In genomic region chr2:27120241-27120641, GRCm38 (mm10) we compare ENCODE assay signal across 11 mouse cellular contexts. TPM values are rescaled to one million over a fixed set of nuclear protein-coding genes. Genes with fewer than 3 reads are reported as not detected.
DNase-seq lines count a peak whose midpoint lies in the region; ATAC-seq and TF ChIP-seq lines count a peak whose summit lies in the region.
"Had no signal": no experiment of that assay in that cellular context is flagged by ENCODE, and none has a peak within 500 bp of the region (broad histone marks: within the 10 kb centered on the region; RNA-seq: fewer than 3 reads in every experiment).

No protein-coding gene starts in this region.

- WGBS in hindbrain, postnatal 0 days, result 44% methylated on average over 8 of the region's 8 CpGs
- WGBS in hindbrain, embryonic 11.5 days, result 89% methylated on average over 8 of the region's 8 CpGs
- WGBS in heart, adult 2 months, result 29% methylated on average over 8 of the region's 8 CpGs
- WGBS in lung, embryonic 16.5 days, result 40% methylated on average over 8 of the region's 8 CpGs
- 68% methylated on average over 8 of the region's 8 CpGs for WGBS in intestine, postnatal 0 days

- TF ChIP-seq EP300 in heart, adult 2 months (IDR thresholded peaks at IDR 0.05; ENCODE audit: insufficient read depth, low read depth, low read length), result peak; percentile 79; the same call in 1 of the 2 replicates

- H3K79me2 ChIP-seq in heart, adult 2 months (replicated peaks; ENCODE audit: control insufficient read depth, insufficient read depth, low read length), result no peaks in the 10 kb centered on the region

- no peaks in the 10 kb centered on the region for H3K9me3 ChIP-seq in hindbrain, postnatal 0 days (ENCODE audit: low read length)
- H3K9me3 ChIP-seq in hindbrain, embryonic 11.5 days (ENCODE audit: control insufficient read depth, low read length), result no peaks in the 10 kb centered on the region
- H3K9me3 ChIP-seq in lung, embryonic 16.5 days (ENCODE audit: control insufficient read depth, low read length), result no peaks in the 10 kb centered on the region
- H3K9me3 ChIP-seq in intestine, postnatal 0 days (ENCODE audit: control insufficient read depth), result no peaks in the 10 kb centered on the region
- H3K9me3 ChIP-seq: embryonic facial prominence, embryonic 12.5 days; liver, embryonic 13.5 days had no signal

- H3K4me3 ChIP-seq in hindbrain, postnatal 0 days (ENCODE audit: low read length), result no peak overlapping the region
- H3K4me3 ChIP-seq in hindbrain, embryonic 11.5 days (ENCODE audit: low read depth, low read length), result no peak overlapping the region
- H3K4me3 ChIP-seq in heart, adult 2 months, result no peak overlapping the region
- H3K4me3 ChIP-seq in lung, embryonic 16.5 days (ENCODE audit: low read length), result no peak overlapping the region
- no peak overlapping the region for H3K4me3 ChIP-seq in intestine, postnatal 0 days (ENCODE audit: low read depth, low read length)
- H3K4me3 ChIP-seq: embryonic facial prominence, embryonic 12.5 days; liver, embryonic 13.5 days had no signal

- no peak for TF ChIP-seq POLR2A in heart, adult 2 months (IDR thresholded peaks at IDR 0.05; ENCODE audit: insufficient read depth, low read depth, low read length)

- H3K4me1 ChIP-seq in hindbrain, postnatal 0 days (ENCODE audit: insufficient read depth, low read length), result peaks cover 21% of the 10 kb centered on the region
- H3K4me1 ChIP-seq in hindbrain, embryonic 11.5 days (replicated peaks; ENCODE audit: control insufficient read depth, insufficient read depth, low read length), result peaks cover 10% of the 10 kb centered on the region
- peaks cover 7% of the 10 kb centered on the region for H3K4me1 ChIP-seq in heart, adult 2 months (ENCODE audit: control insufficient read depth, insufficient read depth, low read length)
- H3K4me1 ChIP-seq in lung, embryonic 16.5 days (replicated peaks; ENCODE audit: control insufficient read depth, insufficient read depth, low read length), result peaks cover 21% of the 10 kb centered on the region
- H3K4me1 ChIP-seq in intestine, postnatal 0 days (replicated peaks; ENCODE audit: control insufficient read depth, insufficient read depth, low read length), result no peaks in the 10 kb centered on the region
- H3K4me1 ChIP-seq: liver, embryonic 13.5 days had no signal

- H3K4me2 ChIP-seq in hindbrain, postnatal 0 days (ENCODE audit: low read depth, low read length), result no peak overlapping the region
- H3K4me2 ChIP-seq in hindbrain, embryonic 11.5 days (replicated peaks; ENCODE audit: low read depth, low read length), result no peak overlapping the region
- H3K4me2 ChIP-seq in lung, embryonic 16.5 days (ENCODE audit: low read depth, low read length), result no peak overlapping the region
- H3K4me2 ChIP-seq in intestine, postnatal 0 days (replicated peaks; ENCODE audit: low read depth), result no peak overlapping the region
- H3K4me2 ChIP-seq: embryonic facial prominence, embryonic 12.5 days; liver, embryonic 13.5 days had no signal

- H3K27ac ChIP-seq in hindbrain, postnatal 0 days, result no peak overlapping the region
- no peak overlapping the region for H3K27ac ChIP-seq in hindbrain, embryonic 11.5 days (ENCODE audit: low read depth, low read length)
- peak overlapping the region; percentile 22; the same call in 1 of the 2 replicates for H3K27ac ChIP-seq in heart, adult 2 months
- H3K27ac ChIP-seq in lung, embryonic 16.5 days (ENCODE audit: low read length), result peak overlapping the region; percentile 68
- no peak overlapping the region for H3K27ac ChIP-seq in intestine, postnatal 0 days (ENCODE audit: low read depth, low read length)
- H3K27ac ChIP-seq: embryonic facial prominence, embryonic 12.5 days; liver, embryonic 13.5 days had no signal

- no peak overlapping the region for H3K9ac ChIP-seq in hindbrain, postnatal 0 days (replicated peaks; ENCODE audit: low read length)
- no peak overlapping the region for H3K9ac ChIP-seq in hindbrain, embryonic 11.5 days (ENCODE audit: low read depth, low read length)
- H3K9ac ChIP-seq in heart, adult 2 months (ENCODE audit: low read depth, low read length), result no peak overlapping the region
- H3K9ac ChIP-seq in lung, embryonic 16.5 days (ENCODE audit: low read length), result no peak overlapping the region
- H3K9ac ChIP-seq in intestine, postnatal 0 days (ENCODE audit: low read depth, low read length), result no peak overlapping the region
- H3K9ac ChIP-seq: embryonic facial prominence, embryonic 12.5 days; liver, embryonic 13.5 days had no signal

- H3K36me3 ChIP-seq in hindbrain, postnatal 0 days (ENCODE audit: insufficient read depth, low read length), result no peaks in the 10 kb centered on the region
- H3K36me3 ChIP-seq in hindbrain, embryonic 11.5 days (ENCODE audit: control insufficient read depth, insufficient read depth, low read length), result no peaks in the 10 kb centered on the region
- no peaks in the 10 kb centered on the region for H3K36me3 ChIP-seq in heart, adult 2 months (ENCODE audit: control insufficient read depth, insufficient read depth, low read length)
- H3K36me3 ChIP-seq in lung, embryonic 16.5 days (ENCODE audit: control insufficient read depth, insufficient read depth, low read length), result no peaks in the 10 kb centered on the region
- H3K36me3 ChIP-seq in intestine, postnatal 0 days (ENCODE audit: control insufficient read depth, insufficient read depth), result no peaks in the 10 kb centered on the region
- H3K36me3 ChIP-seq: embryonic facial prominence, embryonic 12.5 days; liver, embryonic 13.5 days had no signal

- no peaks in the 10 kb centered on the region for H3K27me3 ChIP-seq in hindbrain, postnatal 0 days (ENCODE audit: insufficient read depth, low read length)
- no peaks in the 10 kb centered on the region for H3K27me3 ChIP-seq in hindbrain, embryonic 11.5 days (ENCODE audit: control insufficient read depth, insufficient read depth, low read length)
- H3K27me3 ChIP-seq in heart, adult 2 months (ENCODE audit: control insufficient read depth, insufficient read depth, low read length), result no peaks in the 10 kb centered on the region
- H3K27me3 ChIP-seq in lung, embryonic 16.5 days (ENCODE audit: control insufficient read depth, insufficient read depth, low read depth, low read length), result no peaks in the 10 kb centered on the region
- no peaks in the 10 kb centered on the region for H3K27me3 ChIP-seq in intestine, postnatal 0 days (replicated peaks; ENCODE audit: control insufficient read depth, insufficient read depth, low read length)
- H3K27me3 ChIP-seq: embryonic facial prominence, embryonic 12.5 days; liver, embryonic 13.5 days had no signal

- intact Hi-C loops in heart, adult 2 months (cut with DNase I), result no loop called here

- TF ChIP-seq CTCF in hindbrain, postnatal 0 days (IDR thresholded peaks at IDR 0.05; ENCODE audit: low read depth), result no peak
- no peak for TF ChIP-seq CTCF in heart, adult 2 months (IDR thresholded peaks at IDR 0.05)
- TF ChIP-seq CTCF in intestine, postnatal 0 days (IDR thresholded peaks at IDR 0.05; ENCODE audit: low read depth), result no peak

- peak; percentile 66 for DNase-seq in hindbrain, postnatal 0 days (ENCODE audit: low spot score)
- DNase-seq in hindbrain, embryonic 11.5 days (ENCODE audit: low spot score), result no peak
- peak; percentile 23 for DNase-seq in adrenal gland, postnatal 25 days
- peak; percentile 79 to 88 for DNase-seq in heart, adult 2 months
- no peak for DNase-seq in spleen, postnatal 14 days (ENCODE audit: low spot score in 2 of 2)
- no peak for DNase-seq in right cerebral cortex, postnatal 36 days (ENCODE audit: low spot score in 2 of 2)
- DNase-seq: liver, embryonic 13.5 days had no signal

- ATAC-seq in hindbrain, postnatal 0 days, result 0 out of 2 replicates have a peak, but pooled peaks have one; percentile 19
- no peak for ATAC-seq in hindbrain, embryonic 11.5 days (ENCODE audit: low FRiP score)
- peak; percentile 94 for ATAC-seq in lung, embryonic 16.5 days (ENCODE audit: low read depth)
- ATAC-seq in intestine, postnatal 0 days, result no peak

RNA-seq across cellular contexts. Expression of gene Fam163b, which starts 22.1 kb away (rescaled TPM):
- 7.1 and 8.5 TPM in 2 replicates for total RNA-seq in hindbrain, postnatal 0 days (2014; rRNA removed)
- 9.6 and 10.3 TPM in 2 replicates for polyA plus RNA-seq in hindbrain, postnatal 0 days (2015; fragmentation: Nextera tagmentation; extraction: Ambion mirVana)
- 0.23 and 0.43 TPM in 2 replicates for polyA plus RNA-seq in hindbrain, embryonic 11.5 days (2014; fragmentation: Nextera tagmentation; extraction: Ambion mirVana)
- total RNA-seq in adrenal gland, postnatal 25 days (2021), result 1.6 and 2.3 TPM in 2 replicates
- under 1 TPM; 0.44 to 0.77 TPM for total RNA-seq in heart, adult 2 months (2021)
- polyA plus RNA-seq in heart, adult 2 months (2012; rRNA removed), result 1.1 and 1.4 TPM in 2 replicates
- 0.54 and 0.64 TPM in 2 replicates for polyA plus RNA-seq in lung, embryonic 16.5 days (2015; fragmentation: Nextera tagmentation; extraction: Ambion mirVana)
- polyA plus RNA-seq in intestine, postnatal 0 days (2015; fragmentation: Nextera tagmentation; extraction: Ambion mirVana), result 0.10 TPM in 2 replicates
- polyA plus RNA-seq: spleen, adult 2 months had no signal

RNA-seq across cellular contexts. Expression of gene Adamtsl2, which starts 41.1 kb away (rescaled TPM):
- total RNA-seq in hindbrain, postnatal 0 days (2014; rRNA removed), result 8.7 and 9.9 TPM in 2 replicates
- polyA plus RNA-seq in hindbrain, postnatal 0 days (2015; fragmentation: Nextera tagmentation; extraction: Ambion mirVana), result 4.4 and 5.3 TPM in 2 replicates
- 5.6 and 6.2 TPM in 2 replicates for polyA plus RNA-seq in hindbrain, embryonic 11.5 days (2014; fragmentation: Nextera tagmentation; extraction: Ambion mirVana)
- total RNA-seq in adrenal gland, postnatal 25 days (2021), result 17.4 and 17.9 TPM in 2 replicates
- 10 to 100 TPM in 1 of 2 experiments, 1 to 10 TPM in 1; 9.2 to 18.9 TPM for total RNA-seq in heart, adult 2 months (2021)
- 27.0 and 38.7 TPM in 2 replicates for polyA plus RNA-seq in heart, adult 2 months (2012; rRNA removed)
- polyA plus RNA-seq in lung, embryonic 16.5 days (2015; fragmentation: Nextera tagmentation; extraction: Ambion mirVana), result 27.9 and 28.4 TPM in 2 replicates
- polyA plus RNA-seq in intestine, postnatal 0 days (2015; fragmentation: Nextera tagmentation; extraction: Ambion mirVana), result 1.0 and 1.3 TPM in 2 replicates

RNA-seq across cellular contexts. Expression of gene Dbh, which starts 44.8 kb away (rescaled TPM):
- total RNA-seq in hindbrain, postnatal 0 days (2014; rRNA removed), result 14.0 and 16.5 TPM in 2 replicates
- 9.3 and 11.2 TPM in 2 replicates for polyA plus RNA-seq in hindbrain, postnatal 0 days (2015; fragmentation: Nextera tagmentation; extraction: Ambion mirVana)
- polyA plus RNA-seq in hindbrain, embryonic 11.5 days (2014; fragmentation: Nextera tagmentation; extraction: Ambion mirVana), result 2.4 and 2.6 TPM in 2 replicates
- total RNA-seq in adrenal gland, postnatal 25 days (2021), result 324 and 373 TPM in 2 replicates
- 1 to 10 TPM; 1.1 to 2.1 TPM for total RNA-seq in heart, adult 2 months (2021)
- polyA plus RNA-seq in heart, adult 2 months (2012; rRNA removed), result 7.7 and 9.4 TPM in 2 replicates
- 0.54 and 0.84 TPM in 2 replicates for polyA plus RNA-seq in lung, embryonic 16.5 days (2015; fragmentation: Nextera tagmentation; extraction: Ambion mirVana)
- 0.65 and 0.84 TPM in 2 replicates for polyA plus RNA-seq in intestine, postnatal 0 days (2015; fragmentation: Nextera tagmentation; extraction: Ambion mirVana)
- polyA plus RNA-seq: spleen, adult 2 months had no signal

RNA-seq across cellular contexts. Expression of gene Mymk, which starts 48.3 kb away (rescaled TPM):
- total RNA-seq in hindbrain, postnatal 0 days (2014; rRNA removed), result not detected in 2 replicates
- polyA plus RNA-seq in hindbrain, postnatal 0 days (2015; fragmentation: Nextera tagmentation; extraction: Ambion mirVana), result 0.19 and 0.30 TPM in 2 replicates
- polyA plus RNA-seq in hindbrain, embryonic 11.5 days (2014; fragmentation: Nextera tagmentation; extraction: Ambion mirVana), result 1.9 and 3.6 TPM in 2 replicates
- not detected in 2 replicates for total RNA-seq in adrenal gland, postnatal 25 days (2021)
- not detected for total RNA-seq in heart, adult 2 months (2021)
- polyA plus RNA-seq in heart, adult 2 months (2012; rRNA removed), result 0.10 TPM in 1 of 2 replicates, not detected in the other
- 1.6 and 3.4 TPM in 2 replicates for polyA plus RNA-seq in lung, embryonic 16.5 days (2015; fragmentation: Nextera tagmentation; extraction: Ambion mirVana)
- polyA plus RNA-seq in intestine, postnatal 0 days (2015; fragmentation: Nextera tagmentation; extraction: Ambion mirVana), result not detected in 2 replicates

Comparison
In these comparisons a context has a peak if more than half of its experiments do, and no peak if none do; other contexts are left out.
1. ATAC-seq: peak in hindbrain, postnatal 0 days (single experiment) and lung, embryonic 16.5 days (single experiment); none in hindbrain, embryonic 11.5 days (single experiment) and intestine, postnatal 0 days (single experiment).
2. DNase-seq: peak in hindbrain, postnatal 0 days (single experiment), adrenal gland, postnatal 25 days (single experiment) and heart, adult 2 months (2 of 2); none in hindbrain, embryonic 11.5 days (single experiment), spleen, postnatal 14 days (0 of 2) and right cerebral cortex, postnatal 36 days (0 of 2).
3. H3K27ac ChIP-seq: peak in heart, adult 2 months (single experiment) and lung, embryonic 16.5 days (single experiment); none in hindbrain, postnatal 0 days (single experiment), hindbrain, embryonic 11.5 days (single experiment) and intestine, postnatal 0 days (single experiment).